Mouse (Mus musculus): ENCODE results near the gene Mcee.

Gene Mcee

DNA sequence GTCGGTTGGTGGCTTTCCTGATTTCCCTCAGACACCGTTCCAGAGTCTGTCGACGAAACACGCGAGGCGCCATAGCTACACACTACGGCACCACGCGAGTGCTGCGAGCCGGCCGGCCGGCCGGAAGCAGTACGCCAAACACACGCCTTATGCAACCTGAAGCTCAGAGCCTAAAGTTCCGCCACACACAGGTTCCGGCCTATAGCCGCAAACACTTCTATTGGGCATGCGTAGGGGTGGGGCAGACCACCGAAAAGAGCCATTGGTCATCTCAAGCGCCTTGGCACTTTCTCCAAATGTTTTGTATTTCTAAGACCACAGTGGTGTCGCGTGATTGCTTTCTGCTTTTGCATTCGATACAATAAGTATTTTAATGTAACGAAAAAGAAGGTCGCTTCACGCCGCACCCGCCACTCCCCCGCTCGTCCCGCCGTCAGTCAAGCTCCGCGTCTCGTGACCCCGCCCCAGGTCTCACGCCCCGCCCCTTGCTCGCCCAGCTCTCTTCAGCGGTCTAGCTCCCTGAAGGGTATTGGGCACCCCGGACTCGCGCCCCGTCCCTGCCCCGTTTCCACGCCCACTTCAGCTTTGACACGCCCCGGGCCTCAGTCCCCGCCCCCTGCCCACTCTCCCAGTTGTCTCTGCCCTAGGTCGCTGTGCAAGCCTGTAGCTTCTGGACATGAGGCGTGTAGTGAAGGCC, at the start of gene Mcee, which contains the start of gene Mphosph10:
Mcee (plus strand) TSS at position 486 of the 697 bp plus-strand sequence.
Mphosph10 (minus strand) TSS at position 147 of the 697 bp plus-strand sequence.
- peak; percentile 97 to 98 for DNase-seq

DNA sequence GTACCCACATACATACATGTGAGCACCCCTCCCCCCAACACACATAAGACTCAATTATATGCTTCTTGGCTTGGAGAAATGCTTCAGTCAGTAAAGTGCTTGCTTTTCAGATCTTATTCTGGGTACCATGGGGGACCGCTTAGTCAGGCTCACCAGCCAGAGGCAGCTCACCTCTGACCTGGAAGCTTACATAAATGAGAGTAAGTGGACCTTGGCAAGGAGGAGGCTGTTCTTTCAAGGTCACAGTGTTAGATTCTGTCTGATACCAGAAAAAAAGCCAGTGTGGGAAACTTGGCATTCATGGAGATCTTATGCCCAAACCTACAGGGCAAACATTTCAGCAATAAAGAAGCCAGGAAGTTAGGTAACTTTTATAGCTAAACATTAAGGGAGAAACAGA, 44.6 kb upstream of the Mcee start:
- DNase-seq, result no peak

- no peak for DNase-seq
Observed at GRCm38 (mm10) chr7:64349147-64349861, 43.1 kb upstream of the Mcee start.

DNA sequence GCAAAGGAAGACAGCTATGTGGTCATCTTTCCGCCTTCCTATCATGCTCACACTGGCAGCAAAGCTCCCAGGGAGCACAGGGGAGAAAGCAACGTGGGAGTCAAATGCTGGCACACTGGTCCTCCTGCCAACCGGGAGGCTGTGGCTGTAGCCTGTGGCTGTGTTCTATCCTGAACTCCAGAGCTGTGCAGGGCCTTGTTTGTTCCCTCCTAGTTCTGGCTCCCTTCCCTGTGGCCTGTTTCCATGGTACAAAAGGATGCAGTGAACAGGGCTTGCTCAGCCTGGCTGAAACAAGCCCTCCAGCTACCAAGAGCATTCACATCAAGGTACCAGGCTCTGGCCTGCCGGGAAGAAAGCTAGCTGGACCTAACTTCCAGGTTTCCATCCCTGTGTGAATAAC, 41.3 kb upstream of the Mcee start:
- DNase-seq, result no peak

- DNase-seq, result no peak
Observed at GRCm38 (mm10) chr7:64354206-64354605, 38.2 kb upstream of the Mcee start.

GRCm38 (mm10) chr7:64356661-64357060, 35.7 kb upstream of the Mcee start:
- DNase-seq, result no peak

DNA sequence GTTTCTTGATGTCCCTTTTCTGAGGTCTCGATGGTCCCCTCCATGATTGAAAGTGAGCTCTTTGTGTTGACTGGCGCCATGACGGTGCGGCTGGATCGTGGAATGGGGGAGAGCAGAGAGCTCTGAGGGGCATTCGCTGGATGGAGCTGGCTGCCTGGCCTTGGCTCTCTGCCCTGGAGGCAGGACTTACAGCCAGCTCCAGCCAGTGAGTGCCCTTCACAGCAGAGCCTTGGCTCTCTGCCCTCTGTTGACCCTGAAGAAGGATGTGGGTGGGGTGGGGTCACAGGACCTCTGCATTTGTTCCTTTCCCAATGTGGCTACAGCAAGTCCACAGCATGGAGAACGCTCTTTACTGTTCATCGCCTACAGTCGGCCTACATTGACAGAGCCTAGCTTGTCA, 35.0 kb upstream of the Mcee start:
- no peak for DNase-seq

DNA sequence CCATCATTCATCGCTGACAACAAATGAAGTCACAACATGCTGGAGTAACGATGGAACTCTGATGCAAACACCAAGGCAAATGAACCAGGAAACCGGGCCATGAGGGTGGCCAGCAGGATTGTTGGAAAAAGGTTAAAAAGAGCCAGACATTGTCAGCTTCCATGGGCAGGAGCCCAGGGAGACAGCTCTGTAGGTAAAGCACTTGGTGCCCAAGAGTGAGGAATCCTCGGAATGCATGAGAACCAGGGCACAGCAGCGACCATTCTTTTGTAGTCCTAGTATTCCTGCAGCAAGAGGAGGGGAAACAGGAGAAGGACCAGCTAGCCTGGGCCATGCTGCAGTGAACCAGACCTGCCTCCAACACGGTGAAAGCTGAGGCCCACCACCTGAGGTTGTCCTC, 33.7 kb upstream of the Mcee start:
- DNase-seq, result no peak

- DNase-seq, result no peak
Observed at GRCm38 (mm10) chr7:64359943-64360585, 32.3 kb upstream of the Mcee start.

DNA sequence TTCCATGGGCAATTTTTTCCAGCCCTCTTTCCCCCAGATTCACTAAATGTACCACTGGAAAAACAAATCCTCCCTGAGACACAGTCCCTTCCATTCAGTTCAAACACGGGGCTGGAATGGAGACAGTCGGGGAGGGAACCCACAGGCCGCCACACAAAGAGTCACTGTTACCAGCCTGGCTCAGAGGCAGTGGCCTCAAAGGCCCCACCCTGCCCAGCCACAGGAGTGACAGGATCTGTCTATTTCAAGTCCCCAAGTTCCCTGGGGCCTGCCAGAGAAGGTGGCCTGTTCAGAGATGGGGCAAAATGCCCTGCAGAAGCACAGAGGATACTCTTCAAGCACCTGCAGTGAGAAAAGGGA, 31.8 kb upstream of the Mcee start:
- DNase-seq, result no peak

- no peak for DNase-seq
Observed at GRCm38 (mm10) chr7:64365863-64366262, 26.5 kb upstream of the Mcee start.

GRCm38 (mm10) chr7:64369841-64370240, 22.6 kb upstream of the Mcee start:
- no peak for DNase-seq

DNA sequence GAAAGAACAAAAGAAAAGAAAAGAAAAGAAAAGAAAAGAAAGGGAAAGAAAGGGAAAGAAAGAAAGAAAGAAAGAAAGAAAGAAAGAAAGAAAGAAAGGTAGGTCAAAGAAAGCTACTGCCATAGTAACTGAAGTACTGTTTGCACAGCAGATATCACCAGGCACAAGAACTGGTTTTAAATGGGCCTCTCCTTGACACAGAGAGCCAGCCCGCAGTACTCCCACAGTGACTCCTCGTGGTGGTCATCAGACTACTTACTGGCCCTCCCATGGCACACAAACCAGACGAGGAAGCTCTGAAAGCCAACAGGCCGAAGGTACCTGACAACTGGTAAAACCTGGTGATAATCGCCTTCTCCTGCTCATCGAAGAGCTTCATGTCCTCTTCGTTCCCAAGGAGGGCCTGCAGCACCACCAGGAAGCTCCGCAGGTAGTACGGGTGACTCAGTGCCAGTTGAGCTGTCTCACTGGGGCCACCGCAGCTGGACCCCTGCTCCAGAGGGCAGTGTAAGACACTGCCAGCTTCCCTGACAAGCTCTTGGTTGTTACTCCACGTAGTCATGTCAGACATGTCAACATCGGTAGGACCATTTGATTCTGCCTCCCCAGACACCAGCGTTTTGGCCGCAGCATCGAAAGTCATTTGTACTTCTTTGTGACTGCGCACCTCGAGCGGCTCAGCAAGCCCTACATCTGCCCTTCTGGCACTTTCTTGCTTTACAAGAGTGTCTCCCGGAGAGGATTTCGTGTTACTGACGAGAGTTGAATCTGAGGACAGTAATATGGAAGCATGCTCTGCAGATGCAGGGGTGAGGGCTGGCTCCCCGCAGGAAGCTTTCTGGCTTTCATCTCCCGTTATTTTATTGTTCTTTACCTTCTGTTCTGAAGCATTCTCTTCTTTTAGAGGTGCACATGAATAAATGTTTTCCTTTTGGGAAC, 20.2 kb upstream of the Mcee start:
- DNase-seq, result no peak

- DNase-seq, result no peak
Observed at GRCm38 (mm10) chr7:64373147-64373829, 19.1 kb upstream of the Mcee start.

GRCm38 (mm10) chr7:64373830-64374562, 18.4 kb upstream of the Mcee start, which contains the start of gene Fan1:
TSS of gene Fan1 (minus strand) at chr7:64374095.
- peak; percentile 73 to 82 for DNase-seq

- peak in 1 of 2 experiments; percentile 18 for DNase-seq
Observed at GRCm38 (mm10) chr7:64391479-64391878, 928 bp upstream of the Mcee start.

- no peak for DNase-seq
Observed at GRCm38 (mm10) chr7:64392819-64393151, 378 bp downstream of the Mcee start.

GRCm38 (mm10) chr7:64400725-64401124, 8.3 kb downstream of the Mcee start:
- DNase-seq, result no peak

DNA sequence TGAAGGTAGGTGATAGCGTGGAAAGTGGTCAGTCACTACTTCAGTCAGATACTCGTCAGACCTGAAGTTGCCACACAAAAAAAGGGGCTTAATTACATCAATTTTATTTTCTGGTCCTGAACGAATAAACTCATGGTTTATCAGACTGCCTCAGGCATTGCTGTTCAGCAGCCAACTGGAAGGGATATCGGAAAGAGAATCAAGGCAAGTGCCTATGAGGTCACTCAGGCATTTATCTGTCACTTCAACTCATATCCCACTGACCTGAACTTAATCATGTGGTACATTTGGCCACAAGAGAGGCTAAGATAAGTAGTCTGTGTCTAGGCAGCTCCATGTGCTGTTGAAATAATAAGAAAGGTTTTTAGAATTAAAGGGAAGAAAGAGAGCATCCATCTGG, 10.0 kb downstream of the Mcee start:
- no peak for DNase-seq

- DNase-seq, result no peak
Observed at GRCm38 (mm10) chr7:64403989-64404388, 11.6 kb downstream of the Mcee start.

DNA sequence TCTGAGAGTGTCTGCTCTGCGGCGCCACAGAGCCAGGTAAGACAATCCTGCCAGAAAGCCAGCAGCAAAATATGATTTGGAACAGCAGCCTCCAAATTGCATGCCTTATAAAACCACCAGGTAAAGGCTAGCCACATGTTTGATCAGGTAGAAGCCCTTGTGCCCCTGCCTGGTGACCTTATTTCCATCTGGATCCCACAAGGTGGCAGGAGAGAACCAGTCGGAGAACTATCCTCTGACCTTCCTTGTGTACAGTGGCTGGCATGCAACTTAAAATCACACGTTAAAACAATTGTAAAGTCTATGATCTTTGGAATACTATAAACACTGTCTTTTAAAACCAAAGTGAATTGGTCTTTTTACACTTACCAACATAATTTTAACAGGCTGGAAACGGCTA, 32.5 kb downstream of the Mcee start:
- no peak for DNase-seq
